Mouse (Mus musculus): ENCODE data around the gene Mettl17. TPM values are rescaled to one million over a fixed set of nuclear protein-coding genes. Genes with fewer than 3 reads are reported as not detected.

The Mettl17 gene
- 17.5 and 17.6 TPM in 2 replicates for polyA plus RNA-seq (2015; fragmentation: Nextera tagmentation; extraction: Ambion mirVana)

GRCm38 (mm10) chr14:51884598-51885331 lies at the start of gene Mettl17:
Mettl17 (plus strand) TSS chr14:51884842.

GRCm38 (mm10) chr14:51853399-51853798 lies 31.2 kb upstream of the Mettl17 start, which contains the start of gene Ear6:
Ear6 (plus strand) TSS chr14:51853699.

GRCm38 (mm10) chr14:51892191-51892939 lies 7.7 kb downstream of the Mettl17 start, which contains the start of gene Slc39a2:
Slc39a2 (plus strand) TSS chr14:51892889.

GRCm38 (mm10) chr14:51913960-51914762 lies 29.5 kb downstream of the Mettl17 start, which contains the start of gene Ndrg2:
Ndrg2 (minus strand) TSS chr14:51914158.

GRCm38 (mm10) chr14:51918125-51918524 lies 33.5 kb downstream of the Mettl17 start, which contains the start of gene Tppp2:
Tppp2 (plus strand) TSS chr14:51918425.

GRCm38 (mm10) chr14:51922571-51922865 lies 37.9 kb downstream of the Mettl17 start, which contains the start of gene Rnase13:
Rnase13 (minus strand) TSS chr14:51922773.

Small RNAs within 50 kb of the gene (microRNA-seq; reads per million reads assigned to microRNA genes)
- 0 reads per million in 2 experiments for gene Gm27375

Other genes starting within 250 kb of the Mettl17 start
- gene Gm4181, start 249.2 kb upstream of the Mettl17 start, polyA plus RNA-seq (2015; fragmentation: Nextera tagmentation; extraction: Ambion mirVana): not detected in 2 replicates
- gene Gm17079, start 189.4 kb upstream of the Mettl17 start, polyA plus RNA-seq (2015; fragmentation: Nextera tagmentation; extraction: Ambion mirVana): not detected in 2 replicates
- gene Gm5800, start 167.7 kb upstream of the Mettl17 start, polyA plus RNA-seq (2015; fragmentation: Nextera tagmentation; extraction: Ambion mirVana): not detected in 2 replicates
- gene Ang4, start 111.3 kb upstream of the Mettl17 start, polyA plus RNA-seq (2015; fragmentation: Nextera tagmentation; extraction: Ambion mirVana): not detected in 2 replicates
- not detected in 2 replicates for gene AY358078, start 84.8 kb upstream of the Mettl17 start, polyA plus RNA-seq (2015; fragmentation: Nextera tagmentation; extraction: Ambion mirVana)
- gene Ear6, start 31.1 kb upstream of the Mettl17 start, polyA plus RNA-seq (2015; fragmentation: Nextera tagmentation; extraction: Ambion mirVana): not detected in 2 replicates
- 0.08 and 0.66 TPM in 2 replicates for gene Slc39a2, start 8.0 kb downstream of the Mettl17 start, polyA plus RNA-seq (2015; fragmentation: Nextera tagmentation; extraction: Ambion mirVana)
- gene Ndrg2, start 29.3 kb downstream of the Mettl17 start, polyA plus RNA-seq (2015; fragmentation: Nextera tagmentation; extraction: Ambion mirVana): 458 and 572 TPM in 2 replicates
- not detected in 2 replicates for gene Tppp2, start 33.6 kb downstream of the Mettl17 start, polyA plus RNA-seq (2015; fragmentation: Nextera tagmentation; extraction: Ambion mirVana)
- not detected in 2 replicates for gene Rnase13, start 37.9 kb downstream of the Mettl17 start, polyA plus RNA-seq (2015; fragmentation: Nextera tagmentation; extraction: Ambion mirVana)
- 52.4 and 58.5 TPM in 2 replicates for gene Arhgef40, start 99.9 kb downstream of the Mettl17 start, polyA plus RNA-seq (2015; fragmentation: Nextera tagmentation; extraction: Ambion mirVana)
- gene Tmem253, start 130.8 kb downstream of the Mettl17 start, polyA plus RNA-seq (2015; fragmentation: Nextera tagmentation; extraction: Ambion mirVana): 0.61 TPM in 1 of 2 replicates, not detected in the other
- gene Zfp219, start 135.9 kb downstream of the Mettl17 start, polyA plus RNA-seq (2015; fragmentation: Nextera tagmentation; extraction: Ambion mirVana): 7.3 and 9.4 TPM in 2 replicates
- gene Olfr221, start 157.6 kb downstream of the Mettl17 start, polyA plus RNA-seq (2015; fragmentation: Nextera tagmentation; extraction: Ambion mirVana): not detected in 2 replicates
- 132 and 150 TPM in 2 replicates for gene Hnrnpc, start 219.2 kb downstream of the Mettl17 start, polyA plus RNA-seq (2015; fragmentation: Nextera tagmentation; extraction: Ambion mirVana)
- gene Rpgrip1, start 225.9 kb downstream of the Mettl17 start, polyA plus RNA-seq (2015; fragmentation: Nextera tagmentation; extraction: Ambion mirVana): 18.3 and 19.3 TPM in 2 replicates